Mouse (Mus musculus) spleen, postnatal 36 days (tissue): ENCODE measurements around the gene Xxylt1.

ENCODE experiments used
- DNase-seq, 2 experiments: peaks; one replicate each; pipeline ENCODE4 v3.0.0; 2022; ENCODE audit warnings: low spot score in 2 of 2, mixed read lengths in 1 of 2

Gene Xxylt1

GRCm38 (mm10) chr16:31061246-31061880, 19.9 kb downstream of the Xxylt1 start:
- DNase-seq, result no peak

DNA sequence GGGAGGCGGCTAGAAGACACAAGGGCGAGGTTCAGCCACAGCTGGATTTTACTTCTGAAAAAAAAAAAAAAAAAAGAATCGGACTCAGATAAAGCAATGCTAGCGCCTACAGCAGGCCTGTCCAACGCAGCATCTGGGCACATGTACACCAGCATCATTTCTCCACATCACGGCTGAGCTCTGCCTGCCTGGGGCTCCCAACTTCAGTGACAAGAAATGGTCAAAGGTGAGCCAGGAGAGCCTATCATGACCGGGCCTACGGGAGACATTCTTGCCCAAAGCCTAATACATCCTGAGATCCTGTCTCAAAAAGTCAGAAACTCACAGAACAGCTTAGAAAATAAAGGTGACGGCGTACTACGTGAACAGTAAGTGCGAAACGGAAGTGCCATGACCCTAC, 20.5 kb downstream of the Xxylt1 start:
- DNase-seq, result no peak

DNA sequence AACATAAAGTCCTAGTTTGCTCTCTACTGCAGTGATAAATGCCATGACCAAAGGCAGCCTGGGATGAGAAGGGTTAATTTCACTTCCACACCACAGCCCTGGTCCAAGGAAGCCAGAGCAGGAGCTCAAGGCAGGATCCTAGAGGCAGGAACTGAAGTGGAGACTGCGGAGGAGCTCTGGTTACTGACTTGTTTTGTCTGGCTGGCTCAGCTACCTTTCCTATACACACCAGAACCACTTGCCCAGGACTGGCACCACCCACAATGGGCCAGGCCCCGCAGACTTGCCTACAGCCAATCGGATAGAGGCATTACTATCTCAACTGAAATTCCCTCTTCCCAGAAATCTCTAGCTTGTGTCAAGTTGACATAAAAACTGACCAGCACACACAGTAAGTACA, 21.0 kb downstream of the Xxylt1 start:
- no peak for DNase-seq

GRCm38 (mm10) chr16:31059730-31060129, 21.5 kb downstream of the Xxylt1 start:
- DNase-seq, result no peak

GRCm38 (mm10) chr16:31052812-31053211, 28.4 kb downstream of the Xxylt1 start:
- DNase-seq, result no peak

DNA sequence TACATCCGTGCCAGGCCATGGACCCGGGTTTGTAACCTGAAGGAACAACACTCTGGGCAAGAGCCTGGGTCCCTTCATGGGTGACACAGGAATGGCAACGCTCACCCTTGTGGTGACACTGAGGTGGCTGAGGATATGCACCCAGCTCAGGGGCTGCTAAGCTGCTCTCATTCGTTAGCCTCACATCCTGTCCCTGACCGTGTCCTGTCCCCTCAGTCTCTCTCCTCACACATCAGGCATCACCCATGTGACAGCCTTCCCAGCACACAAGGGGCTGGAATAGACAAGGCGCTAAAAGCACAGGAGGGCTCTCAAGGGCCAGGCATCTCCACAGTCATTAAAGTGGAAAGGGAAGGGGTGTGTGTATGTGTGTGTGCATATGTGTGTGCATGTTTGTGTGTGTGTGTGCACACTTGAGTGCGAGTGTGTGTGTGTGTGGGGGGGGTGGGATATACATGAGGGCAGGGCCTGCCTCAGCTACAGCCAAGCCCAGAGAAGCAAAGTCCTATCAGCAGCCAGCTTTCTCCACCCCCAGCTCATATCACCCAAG, 29.0 kb downstream of the Xxylt1 start:
- DNase-seq, result no peak

GRCm38 (mm10) chr16:31050701-31051100, 30.5 kb downstream of the Xxylt1 start:
- DNase-seq, result no peak

GRCm38 (mm10) chr16:31048194-31048593, 33.0 kb downstream of the Xxylt1 start:
- peak; percentile 46 to 51 for DNase-seq

GRCm38 (mm10) chr16:31047186-31047898, 33.9 kb downstream of the Xxylt1 start:
- DNase-seq, result no peak

GRCm38 (mm10) chr16:31046217-31046659, 35.0 kb downstream of the Xxylt1 start:
- DNase-seq, result no peak

- no peak for DNase-seq
These were observed 36.0 kb downstream of the Xxylt1 start for GRCm38 (mm10) chr16:31045211-31045610.

DNA sequence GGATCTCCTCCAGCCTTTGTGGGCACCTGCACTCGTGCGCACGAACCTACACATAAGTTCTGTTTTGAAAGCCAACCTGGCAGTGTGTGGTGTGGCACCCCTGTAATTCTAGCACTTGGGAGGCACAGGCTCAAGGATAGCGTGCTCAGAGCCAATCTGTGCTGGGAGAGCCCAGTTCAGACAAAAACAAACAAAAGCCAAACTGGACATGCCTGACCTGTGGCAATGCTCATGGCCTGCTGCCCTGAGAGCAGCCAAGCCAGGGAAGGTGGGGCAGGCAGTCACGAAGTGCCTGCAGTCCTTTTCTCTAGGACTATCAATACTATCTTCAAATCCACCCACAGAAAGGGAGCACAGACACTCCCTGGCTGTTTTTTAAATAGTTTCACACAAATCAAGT, 38.1 kb downstream of the Xxylt1 start:
- DNase-seq, result no peak

DNA sequence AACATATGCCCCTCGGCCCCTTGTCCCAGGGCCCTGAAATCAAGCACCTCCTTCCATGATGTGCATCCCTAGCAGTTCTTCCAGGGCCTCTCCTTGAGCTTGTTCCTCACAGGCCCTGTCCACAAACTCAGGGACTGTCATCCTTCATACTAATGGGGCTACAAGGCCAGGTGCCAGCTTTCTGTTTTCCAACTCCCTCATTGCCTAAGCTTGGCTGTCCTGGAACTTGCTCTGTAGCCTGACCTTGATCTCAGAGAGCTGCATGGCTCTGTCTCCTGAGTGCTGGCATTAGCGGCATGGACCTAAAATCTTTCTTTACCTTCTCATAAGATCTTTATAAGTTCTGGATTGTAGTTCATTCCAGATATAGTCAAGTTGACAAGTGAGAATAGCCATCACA, 39.7 kb downstream of the Xxylt1 start:
- no peak for DNase-seq

GRCm38 (mm10) chr16:31039803-31040459, 41.3 kb downstream of the Xxylt1 start:
- no peak for DNase-seq

GRCm38 (mm10) chr16:31037431-31037830, 43.8 kb downstream of the Xxylt1 start:
- DNase-seq, result no peak

DNA sequence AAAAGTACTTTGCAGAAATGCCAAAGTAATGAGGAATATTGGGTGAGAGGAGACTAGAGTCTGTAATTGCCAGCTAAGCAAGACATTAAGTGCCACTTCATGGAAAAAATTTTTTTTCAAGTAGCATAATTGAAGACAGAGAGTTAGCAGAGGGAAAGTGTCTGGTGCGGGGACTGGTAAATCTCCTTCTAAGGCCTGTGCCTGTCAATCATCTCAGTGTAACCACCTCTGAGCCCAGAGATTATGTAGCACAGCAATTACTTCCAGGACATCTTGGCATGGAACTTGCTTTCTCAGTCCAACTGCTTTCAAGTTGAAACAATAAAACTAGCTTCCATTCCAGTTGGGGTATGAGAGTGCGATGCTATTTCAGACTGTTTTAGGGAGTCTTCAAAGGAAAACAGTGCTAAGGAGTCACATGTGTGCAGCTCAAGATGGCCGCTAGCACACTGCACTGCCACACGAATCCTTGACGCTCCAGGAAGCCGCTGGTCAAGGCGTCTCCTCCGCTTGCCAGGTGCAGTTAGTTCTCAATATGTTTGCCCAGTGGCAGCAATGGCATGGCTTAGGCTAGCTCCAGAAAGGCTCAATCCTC, 45.5 kb downstream of the Xxylt1 start:
- no peak for DNase-seq

GRCm38 (mm10) chr16:31035235-31035634, 46.0 kb downstream of the Xxylt1 start:
- DNase-seq, result no peak

DNA sequence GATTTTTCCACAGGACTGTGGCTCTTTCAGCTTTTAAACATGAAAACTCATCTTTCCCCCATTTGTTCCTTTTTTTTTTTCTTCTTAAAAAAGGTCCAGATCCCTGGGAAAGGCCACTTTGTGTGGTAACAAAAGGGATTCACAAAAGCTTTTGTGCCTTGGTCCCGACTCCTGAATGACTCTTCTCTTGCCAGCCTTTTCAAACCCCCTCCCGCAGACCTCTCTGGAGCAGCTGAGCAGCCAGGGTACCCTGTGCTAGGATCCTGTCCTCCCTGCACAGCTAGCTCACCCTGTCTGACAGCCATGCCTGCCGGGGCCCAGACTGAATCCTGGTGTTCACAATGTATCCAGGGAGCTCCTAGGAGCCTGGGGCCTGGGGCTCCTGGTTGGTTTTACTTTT, 47.2 kb downstream of the Xxylt1 start:
- DNase-seq, result no peak

DNA sequence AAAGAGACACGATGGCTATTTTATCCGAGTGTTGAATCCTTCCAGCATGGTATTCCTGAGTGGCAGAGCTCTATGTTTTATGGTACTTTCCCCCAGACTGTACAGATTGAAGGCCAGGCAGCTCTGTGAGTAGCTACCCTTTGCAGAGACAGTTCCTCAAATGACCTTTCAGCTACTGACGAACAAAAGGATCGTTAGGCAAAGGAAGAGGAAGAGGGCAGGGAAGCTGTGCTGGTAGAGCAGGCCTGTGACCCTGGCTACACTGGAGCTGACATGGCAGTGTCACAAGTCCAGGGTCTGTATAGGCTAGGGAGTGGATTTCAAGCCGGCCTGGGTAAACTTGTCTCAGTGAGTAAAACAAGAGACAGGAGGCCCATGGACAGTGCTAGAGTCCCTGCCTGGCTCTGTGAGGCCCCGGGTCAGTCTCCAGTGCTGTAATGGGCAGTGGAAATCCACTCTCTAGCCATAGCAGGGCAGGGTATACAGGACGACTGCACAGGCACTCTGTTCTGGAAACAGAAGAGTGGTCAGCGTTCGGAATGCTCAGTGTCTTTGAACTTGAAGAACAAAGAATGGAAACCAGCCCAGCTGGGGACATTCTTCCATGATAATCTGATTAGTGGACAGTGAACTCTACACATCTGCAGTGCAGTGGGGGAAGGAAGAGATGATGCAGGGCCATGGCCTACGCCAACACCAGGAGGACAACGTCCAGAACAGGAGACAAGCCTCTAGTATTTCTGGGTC, 51.3 kb downstream of the Xxylt1 start:
- DNase-seq, result no peak

DNA sequence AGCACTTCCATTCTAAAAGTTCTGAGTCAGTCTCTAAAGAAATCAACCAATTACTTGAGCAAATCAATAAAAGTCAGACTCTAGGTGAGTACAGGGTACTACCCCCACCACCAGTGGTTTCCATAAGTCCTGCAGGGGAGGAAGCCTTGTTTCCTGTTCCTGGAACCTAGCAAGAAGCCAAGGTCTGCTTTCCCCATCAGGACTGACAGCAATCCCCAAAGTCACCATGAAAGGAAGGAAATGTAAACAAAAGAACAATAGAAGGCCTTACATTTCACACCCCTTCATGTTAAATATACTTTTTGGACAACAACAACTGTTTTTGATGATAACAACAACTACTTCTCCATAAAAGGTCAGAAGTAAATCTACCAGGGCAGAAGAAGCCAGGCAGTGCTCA, 53.6 kb downstream of the Xxylt1 start:
- no peak for DNase-seq

DNA sequence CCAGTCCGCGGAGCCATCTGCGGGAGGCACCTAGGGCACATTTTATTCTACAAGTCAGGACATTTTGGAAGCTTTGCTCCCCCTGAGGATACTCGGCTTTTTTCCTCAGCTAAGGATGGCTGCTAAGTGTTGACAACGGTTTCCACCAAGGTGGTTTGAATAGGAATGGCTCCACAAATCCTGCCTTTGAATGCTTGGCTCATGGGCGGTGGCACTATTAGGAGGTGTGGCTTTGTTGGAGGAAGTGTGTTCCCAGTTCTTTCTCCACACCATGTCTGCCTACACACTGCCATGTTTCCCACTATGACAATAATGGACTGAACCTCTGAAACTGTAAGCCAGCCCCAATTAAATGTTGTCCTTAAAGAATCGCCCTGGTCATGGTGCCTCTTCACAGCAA, 55.7 kb downstream of the Xxylt1 start:
- DNase-seq, result no peak

DNA sequence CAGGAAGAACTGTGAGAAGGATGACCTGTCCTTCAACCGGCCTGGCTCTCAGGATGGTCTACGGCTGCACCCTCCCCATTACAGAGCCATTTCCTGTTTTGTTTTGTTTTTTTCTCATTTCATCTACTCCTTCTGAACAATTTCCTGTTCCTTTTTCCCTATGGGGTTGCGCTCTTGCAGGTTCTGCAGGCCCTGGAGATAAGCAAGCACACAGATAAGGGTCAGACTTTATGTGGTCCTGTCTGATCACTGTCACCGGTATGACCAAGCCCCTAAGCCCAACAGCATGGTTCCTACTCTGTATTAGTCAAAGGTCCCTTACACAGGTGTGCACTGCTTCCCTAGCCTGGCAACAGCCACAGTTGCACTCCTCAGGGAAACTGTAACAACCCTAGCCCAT, 56.2 kb downstream of the Xxylt1 start:
- DNase-seq, result no peak
